Mouse (Mus musculus): ENCODE data around the gene Ssbp2.

Gene Ssbp2

GRCm38 (mm10) chr13:91459896-91460620 is at the start of gene Ssbp2:
Gene Ssbp2, plus strand, starts transcription at chr13:91460283.
- no peak for DNase-seq

DNA sequence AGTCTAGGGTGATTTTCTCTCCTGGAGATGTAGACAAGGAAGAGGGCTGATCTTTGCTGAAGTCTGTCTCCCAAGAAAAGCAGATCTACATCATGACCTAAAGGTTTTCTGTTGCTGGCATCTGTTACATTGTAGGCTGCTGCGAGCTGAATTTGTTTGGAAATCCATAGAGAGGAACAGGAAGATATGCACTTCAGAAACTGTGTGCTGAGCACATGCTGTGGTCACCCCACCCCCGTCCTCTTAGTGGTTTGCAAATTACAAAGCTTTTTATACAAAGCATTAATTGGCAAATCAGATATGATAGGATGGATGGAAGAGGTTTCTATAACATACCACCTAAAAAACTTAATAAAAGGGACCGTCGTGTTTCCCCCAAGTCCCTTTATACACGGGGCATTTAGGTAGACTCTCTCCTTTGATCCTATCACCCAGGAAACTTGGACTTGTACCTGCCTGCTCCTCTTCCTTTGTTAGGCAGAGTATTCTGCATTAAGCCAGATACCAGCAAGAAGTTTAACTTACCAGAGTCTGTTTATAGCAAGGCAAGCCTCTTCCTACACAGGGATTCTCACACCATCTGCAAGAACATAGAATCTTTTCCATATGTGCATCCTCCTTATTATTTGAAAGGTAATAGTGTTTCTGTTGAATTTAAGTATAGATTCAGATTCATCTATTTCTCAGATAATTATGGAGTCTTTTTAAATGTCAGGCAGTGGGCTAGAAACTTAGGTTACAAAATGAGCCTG is 46.2 kb upstream of the Ssbp2 start:
- DNase-seq: no peak

DNA sequence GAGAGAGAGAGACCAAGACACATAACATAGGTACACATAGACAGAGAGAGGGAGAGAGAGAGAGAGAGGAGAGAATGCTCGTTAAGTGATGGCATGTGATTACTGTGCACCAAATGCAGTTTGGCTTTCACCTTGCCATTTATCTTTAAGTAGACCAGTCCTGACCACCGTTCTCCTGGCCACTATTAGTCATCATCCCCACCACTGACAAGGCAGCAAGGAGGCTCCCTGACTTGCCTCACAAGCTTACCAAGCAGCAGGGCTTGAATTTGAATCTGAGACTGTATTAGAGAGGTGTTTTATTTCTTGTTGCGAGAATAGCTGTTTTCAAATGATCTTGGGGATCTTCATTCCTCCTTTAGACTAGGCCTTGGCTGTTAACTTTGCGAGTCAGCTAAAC is 44.2 kb upstream of the Ssbp2 start:
- no peak for DNase-seq

DNA sequence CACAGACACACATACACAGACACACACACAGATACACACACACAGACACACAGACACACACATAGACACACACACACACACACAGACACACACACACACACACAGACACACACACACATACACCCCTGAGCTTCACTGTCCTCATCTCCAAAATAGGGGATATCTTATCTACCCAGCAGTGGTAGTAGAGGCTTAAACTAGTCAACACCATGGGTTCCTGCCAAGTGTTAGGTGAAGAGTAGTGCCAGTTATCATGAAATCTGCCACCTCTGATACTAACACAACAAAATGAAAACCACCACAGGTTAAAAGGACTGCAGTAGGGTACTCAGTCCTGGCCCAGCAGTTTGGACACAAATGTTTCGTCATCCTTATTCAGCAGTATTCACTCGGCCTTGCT is 43.4 kb upstream of the Ssbp2 start:
- DNase-seq: no peak

- DNase-seq: peak; percentile 80
Measured at GRCm38 (mm10) chr13:91421387-91421949, 38.6 kb upstream of the Ssbp2 start.

- DNase-seq: no peak
Measured at GRCm38 (mm10) chr13:91430867-91431266, 29.2 kb upstream of the Ssbp2 start.

GRCm38 (mm10) chr13:91431392-91432355 is 28.4 kb upstream of the Ssbp2 start:
- DNase-seq: no peak

GRCm38 (mm10) chr13:91433021-91433420 is 27.1 kb upstream of the Ssbp2 start:
- DNase-seq: no peak

DNA sequence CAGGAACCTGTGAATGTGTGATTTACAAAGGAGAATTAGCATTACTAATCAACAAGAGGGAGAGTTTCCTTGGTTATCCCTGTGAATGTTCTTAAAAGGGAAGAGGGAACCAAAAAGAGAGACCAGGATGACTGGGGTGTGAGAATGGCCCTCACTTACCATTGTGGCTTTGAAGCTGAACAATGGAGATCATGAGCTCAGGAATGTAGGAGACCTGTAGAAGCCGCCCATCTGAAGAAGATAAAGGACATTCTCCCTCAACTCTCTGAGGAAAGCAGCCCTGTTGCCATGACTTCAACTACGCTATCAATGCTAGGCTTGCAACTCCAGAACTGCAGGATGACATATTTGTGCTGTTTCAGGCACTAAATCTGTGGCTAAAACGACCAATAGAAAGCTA is 22.2 kb upstream of the Ssbp2 start:
- no peak for DNase-seq

- DNase-seq: no peak
Measured at GRCm38 (mm10) chr13:91441476-91441875, 18.6 kb upstream of the Ssbp2 start.

GRCm38 (mm10) chr13:91446728-91447127 is 13.4 kb upstream of the Ssbp2 start:
- DNase-seq: no peak

- no peak for DNase-seq
Measured at GRCm38 (mm10) chr13:91448936-91449335, 11.1 kb upstream of the Ssbp2 start.

DNA sequence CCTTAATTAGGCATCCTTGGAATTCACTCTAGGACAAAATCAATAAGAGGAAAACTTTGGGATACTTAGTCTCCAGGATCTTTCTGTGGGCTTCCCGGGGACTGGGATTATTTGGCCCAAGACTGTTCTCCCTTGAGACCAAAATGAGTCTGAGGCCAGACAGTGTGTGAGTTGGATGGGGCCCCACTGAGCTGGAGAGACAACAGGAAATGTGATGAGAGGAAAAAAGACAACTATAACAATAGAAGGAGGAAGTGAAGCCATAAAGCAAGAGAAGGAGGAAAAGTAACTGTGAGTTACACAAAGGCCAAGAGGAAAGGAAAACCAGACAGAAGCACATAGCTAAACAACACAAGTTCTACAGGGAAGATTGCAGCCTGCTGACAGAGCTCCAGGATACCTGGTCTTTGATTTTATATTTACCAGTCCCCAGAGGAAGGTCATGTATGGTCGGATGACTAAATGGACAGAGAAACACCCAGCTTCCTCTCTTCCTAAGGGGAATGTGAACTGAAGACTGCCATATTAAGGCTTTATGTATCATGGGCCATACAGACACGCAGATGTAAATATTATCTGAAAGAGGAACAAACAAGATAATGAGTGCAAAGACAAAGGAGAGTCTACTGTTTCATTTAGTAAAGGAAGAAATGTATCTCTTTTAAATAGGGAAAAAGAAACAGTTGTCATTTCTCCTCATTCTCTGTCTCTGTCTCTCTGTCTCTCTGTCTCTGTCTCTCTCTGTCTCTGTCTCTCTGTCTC is 8.5 kb upstream of the Ssbp2 start:
- no peak for DNase-seq

- DNase-seq: no peak
Measured at GRCm38 (mm10) chr13:91452269-91452668, 7.8 kb upstream of the Ssbp2 start.

- no peak for DNase-seq
Measured at GRCm38 (mm10) chr13:91453236-91453635, 6.8 kb upstream of the Ssbp2 start.

DNA sequence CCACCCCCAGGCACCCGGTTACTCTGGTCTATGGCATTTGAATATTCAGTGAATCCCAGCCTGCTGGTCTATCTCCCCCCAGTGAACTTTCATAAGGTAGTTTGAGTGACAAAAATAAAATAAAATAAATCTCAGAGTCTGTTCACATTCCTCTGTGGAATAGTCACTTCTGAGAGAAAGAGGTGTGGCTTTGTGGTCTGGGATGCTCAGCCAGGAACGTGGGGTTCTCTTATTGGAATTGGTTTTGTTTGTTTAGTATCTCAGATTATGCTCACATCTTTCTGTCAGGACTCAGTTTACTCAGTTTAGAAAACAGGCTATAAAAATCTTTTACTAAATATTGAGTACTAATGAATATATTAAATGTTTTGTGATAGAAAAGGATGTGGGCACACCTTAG is 4.0 kb upstream of the Ssbp2 start:
- DNase-seq: no peak

GRCm38 (mm10) chr13:91456735-91457134 is 3.3 kb upstream of the Ssbp2 start:
- DNase-seq: no peak

GRCm38 (mm10) chr13:91457974-91458373 is 2.1 kb upstream of the Ssbp2 start:
- no peak for DNase-seq

DNA sequence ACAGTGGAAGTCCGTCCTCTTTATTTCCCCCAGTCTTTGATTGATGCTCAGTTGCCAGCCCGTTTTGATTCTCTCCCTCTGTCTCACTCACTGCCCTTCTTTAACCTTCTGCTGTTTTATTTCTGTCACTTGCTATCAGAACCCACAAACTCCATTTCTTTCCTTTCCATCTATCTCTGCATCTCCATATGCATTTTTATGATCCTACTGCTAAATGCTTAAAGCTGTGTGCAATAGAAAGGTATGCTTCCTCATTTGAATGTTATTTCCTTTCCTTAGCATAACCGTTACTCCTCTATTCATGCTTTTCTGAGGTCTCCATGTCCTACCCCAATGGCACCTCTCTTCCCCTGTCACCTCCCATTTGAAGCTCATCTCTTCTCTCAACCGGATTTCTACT is 594 bp upstream of the Ssbp2 start:
- DNase-seq: no peak

DNA sequence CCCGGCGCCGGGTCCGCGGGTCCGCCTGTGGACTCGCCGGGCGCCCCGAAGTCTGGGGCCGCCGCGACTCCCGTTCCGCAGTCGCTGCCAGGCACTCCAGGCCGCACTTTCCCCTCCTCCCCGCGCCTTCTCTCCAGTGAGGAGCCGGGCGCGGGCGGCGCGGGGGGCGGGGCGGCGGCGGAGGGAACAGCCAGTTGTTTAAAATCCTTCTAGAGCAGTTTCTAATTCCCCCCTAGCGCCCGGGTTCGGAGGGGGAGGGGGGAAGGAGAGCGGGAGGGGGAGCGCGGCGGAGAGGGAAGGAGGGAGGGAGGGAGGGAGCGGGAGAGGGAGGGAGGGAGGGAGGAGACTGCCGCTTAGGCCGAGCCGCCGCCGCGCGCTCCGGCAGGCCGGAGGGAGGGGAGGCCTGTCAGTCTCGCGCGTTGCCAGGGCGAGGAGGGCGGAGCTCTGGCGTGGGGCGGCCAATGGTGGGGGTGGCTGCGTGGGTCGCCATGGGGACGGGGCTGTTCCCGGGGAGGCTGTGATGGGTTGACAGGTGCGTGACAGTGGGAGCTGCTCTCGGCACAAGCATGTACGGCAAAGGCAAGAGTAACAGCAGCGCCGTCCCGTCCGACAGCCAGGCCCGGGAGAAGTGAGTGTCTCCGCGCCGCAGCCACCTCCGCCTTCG is 670 bp downstream of the Ssbp2 start:
- peak; percentile 99 for DNase-seq

DNA sequence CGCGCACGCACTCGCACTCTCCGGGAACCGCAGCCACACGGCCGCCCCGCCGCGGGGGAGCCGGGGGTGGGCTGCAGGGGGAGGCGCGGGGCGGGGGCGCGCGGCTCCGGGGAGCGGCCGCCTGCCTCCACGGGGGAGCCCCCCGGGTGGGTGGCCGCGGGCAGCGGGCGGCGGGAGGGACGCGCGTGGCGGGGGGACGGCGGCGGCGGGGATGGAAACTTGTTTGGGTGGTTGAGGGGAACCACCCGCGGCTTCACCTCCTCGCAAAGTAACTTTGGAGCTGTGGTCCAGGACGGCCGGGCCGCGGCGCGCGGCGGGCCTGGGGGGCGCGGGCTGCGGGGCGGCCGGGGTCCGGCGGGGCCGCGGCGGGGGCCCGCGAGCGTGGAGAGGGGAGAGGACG is 1.2 kb downstream of the Ssbp2 start:
- peak; percentile 26 for DNase-seq

All from lung, postnatal 14 days (tissue).